Mouse (Mus musculus): ENCODE data around the gene Stac2. TPM values are rescaled to one million over a fixed set of nuclear protein-coding genes. Genes with fewer than 3 reads are reported as not detected.

Gene Stac2
- polyA plus RNA-seq, 1 experiment from 2014 or later: 0.67 TPM

DNA sequence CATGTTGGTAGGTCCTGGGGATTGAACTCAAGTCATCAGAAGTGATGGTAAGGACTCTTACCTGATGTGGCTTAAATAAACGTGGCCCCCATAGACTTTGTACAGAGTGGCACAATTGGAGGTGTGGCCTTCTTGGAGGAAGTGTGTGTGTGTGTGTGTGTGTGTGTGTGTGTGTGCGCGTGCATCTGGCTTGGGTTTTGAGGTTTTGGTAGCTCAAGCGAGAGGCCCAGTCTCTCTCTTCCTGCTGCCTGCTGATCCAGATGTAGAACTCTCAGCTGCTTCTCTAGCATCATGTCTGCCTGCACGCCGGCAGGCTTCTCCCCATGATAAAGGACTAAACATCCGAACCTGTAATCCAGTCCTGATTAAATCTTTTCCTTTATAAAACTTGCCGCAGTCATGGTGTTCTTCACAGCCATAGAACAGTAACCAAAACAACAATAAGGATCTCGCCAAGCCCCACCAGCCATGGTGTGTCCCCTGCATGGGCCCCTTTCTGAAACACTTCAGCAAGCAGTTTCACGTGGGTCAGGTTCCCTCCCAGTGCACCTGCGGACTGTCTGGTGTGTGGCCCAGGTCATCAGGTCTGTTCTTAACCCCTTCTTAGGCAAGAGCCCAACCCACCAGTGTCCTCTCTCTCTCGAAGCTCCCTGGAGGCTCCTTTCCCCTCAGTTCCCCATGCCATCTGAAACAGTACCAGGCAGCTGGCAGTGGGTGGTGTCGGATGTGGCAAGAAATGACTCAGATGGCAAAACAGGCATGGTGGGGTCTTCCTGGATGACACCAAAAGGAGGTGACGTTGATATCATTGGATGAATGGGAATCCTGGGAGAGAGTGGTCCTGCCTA, 3.4 kb downstream of the Stac2 start:
- ATAC-seq (ENCODE audit: insufficient number of reproducible peaks, insufficient read depth, low FRiP score, low TSS enrichment): no peak
- WGBS: 67% methylated on average over 14 of the region's 14 CpGs
- Histone ChIP-seq H3K4me3 (no peak overlapping the region), H3K27ac (no peak overlapping the region), H3K4me2 (replicated peaks) (no peak overlapping the region), H3K36me3 (no peaks in the 10 kb centered on the region), H3K9ac (no peak overlapping the region), H3K4me1 (peaks cover 21% of the 10 kb centered on the region), H3K27me3 (peaks cover 55% of the 10 kb centered on the region), H3K9me3 (no peaks in the 10 kb centered on the region)

- Histone ChIP-seq H3K36me3 (no peaks in the 10 kb centered on the region), H3K4me3 (no peak overlapping the region), H3K9ac (no peak overlapping the region), H3K4me2 (replicated peaks) (no peak overlapping the region), H3K4me1 (peaks cover 19% of the 10 kb centered on the region), H3K27ac (no peak overlapping the region), H3K27me3 (peaks cover 51% of the 10 kb centered on the region), H3K9me3 (no peaks in the 10 kb centered on the region)
- ATAC-seq (ENCODE audit: insufficient number of reproducible peaks, insufficient read depth, low FRiP score, low TSS enrichment): no peak
- WGBS: 69% methylated on average over 4 of the region's 4 CpGs
These were observed 5.5 kb downstream of the Stac2 start for GRCm38 (mm10) chr11:98047745-98048144.

- Histone ChIP-seq H3K4me2 (replicated peaks) (no peak overlapping the region), H3K27ac (no peak overlapping the region), H3K9ac (no peak overlapping the region), H3K36me3 (no peaks in the 10 kb centered on the region), H3K4me3 (no peak overlapping the region), H3K27me3 (peaks cover 38% of the 10 kb centered on the region), H3K9me3 (no peaks in the 10 kb centered on the region), H3K4me1 (peaks cover 6% of the 10 kb centered on the region)
- no peak for ATAC-seq (ENCODE audit: insufficient number of reproducible peaks, insufficient read depth, low FRiP score, low TSS enrichment)
- WGBS: 67% methylated on average over 1 of the region's 1 CpGs
These were observed 6.8 kb downstream of the Stac2 start for GRCm38 (mm10) chr11:98046466-98046865.

DNA sequence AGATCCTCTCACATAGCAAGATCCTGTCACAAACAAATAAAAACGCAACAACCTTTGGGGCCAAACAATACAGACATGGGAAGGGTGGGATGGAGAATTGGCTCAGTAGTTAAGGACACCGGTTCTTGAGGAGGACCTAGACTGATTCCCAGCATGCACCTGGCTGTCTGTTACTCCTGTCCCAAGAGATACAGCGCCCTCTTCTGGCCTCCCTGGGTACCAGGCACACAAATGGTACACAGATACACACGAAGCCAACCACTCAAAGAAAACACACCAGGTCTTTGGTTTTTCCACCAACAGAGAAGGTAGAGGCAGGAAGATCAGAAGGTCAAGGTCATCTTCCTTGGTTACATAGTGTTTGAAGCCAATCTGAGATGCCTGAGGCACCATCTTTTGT, 7.7 kb downstream of the Stac2 start:
- no peak for ATAC-seq (ENCODE audit: insufficient number of reproducible peaks, insufficient read depth, low FRiP score, low TSS enrichment)
- H3K36me3 ChIP-seq: no peaks in the 10 kb centered on the region
- peaks cover 30% of the 10 kb centered on the region for H3K27me3 ChIP-seq
- no peak overlapping the region for H3K4me2 ChIP-seq (replicated peaks)
- 70% methylated on average over 4 of the region's 4 CpGs for WGBS
- no peak overlapping the region for H3K4me3 ChIP-seq
- H3K27ac ChIP-seq: no peak overlapping the region
- H3K4me1 ChIP-seq: no peaks in the 10 kb centered on the region
- no peak overlapping the region for H3K9ac ChIP-seq
- no peaks in the 10 kb centered on the region for H3K9me3 ChIP-seq

GRCm38 (mm10) chr11:98044074-98044473, 9.2 kb downstream of the Stac2 start:
- Histone ChIP-seq H3K9ac (peak overlapping the region; percentile 5; the same call in 1 of the 2 replicates), H3K4me1 (no peaks in the 10 kb centered on the region), H3K27ac (no peak overlapping the region), H3K4me3 (no peak overlapping the region), H3K9me3 (no peaks in the 10 kb centered on the region), H3K4me2 (replicated peaks) (no peak overlapping the region), H3K27me3 (peaks cover 14% of the 10 kb centered on the region), H3K36me3 (no peaks in the 10 kb centered on the region)
- no peak for ATAC-seq (ENCODE audit: insufficient number of reproducible peaks, insufficient read depth, low FRiP score, low TSS enrichment)
- WGBS: 79% methylated on average over 5 of the region's 5 CpGs

- no peak overlapping the region for H3K4me3 ChIP-seq
- no peaks in the 10 kb centered on the region for H3K4me1 ChIP-seq
- no peak for ATAC-seq (ENCODE audit: insufficient number of reproducible peaks, insufficient read depth, low FRiP score, low TSS enrichment)
- no peak overlapping the region for H3K27ac ChIP-seq
- H3K9ac ChIP-seq: no peak overlapping the region
- H3K4me2 ChIP-seq (replicated peaks): no peak overlapping the region
- H3K27me3 ChIP-seq: peaks cover 7% of the 10 kb centered on the region; the same call in 1 of the 2 replicates
- no peaks in the 10 kb centered on the region for H3K36me3 ChIP-seq
- no peaks in the 10 kb centered on the region for H3K9me3 ChIP-seq
- 82% methylated on average over 6 of the region's 6 CpGs for WGBS
These were observed 10.5 kb downstream of the Stac2 start for GRCm38 (mm10) chr11:98042741-98043140.

DNA sequence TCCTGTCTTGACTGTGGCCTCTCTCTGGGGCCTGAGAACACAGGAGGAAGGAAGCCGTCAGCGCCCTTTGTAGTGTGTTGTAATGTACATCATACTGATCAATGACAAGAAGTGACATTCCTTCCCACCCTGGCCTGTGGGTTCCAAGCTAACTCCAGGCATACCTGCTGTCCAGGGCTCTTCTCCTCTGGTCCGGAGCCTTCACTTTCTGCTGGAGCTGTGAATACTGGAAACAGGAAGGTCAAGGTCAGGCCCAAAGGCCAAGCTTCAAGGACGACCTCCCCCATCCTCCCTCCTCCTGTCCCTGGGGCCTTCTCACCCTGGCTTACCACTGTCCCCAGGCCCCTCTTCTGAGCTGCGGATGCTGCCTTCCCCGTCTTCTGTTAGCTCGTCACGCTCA, 12.3 kb downstream of the Stac2 start:
- Histone ChIP-seq H3K9ac (no peak overlapping the region), H3K27me3 (peaks cover 25% of the 10 kb centered on the region), H3K4me1 (peaks cover 6% of the 10 kb centered on the region), H3K4me2 (replicated peaks) (no peak overlapping the region), H3K4me3 (no peak overlapping the region), H3K36me3 (no peaks in the 10 kb centered on the region), H3K27ac (no peak overlapping the region), H3K9me3 (no peaks in the 10 kb centered on the region)
- no peak for ATAC-seq (ENCODE audit: insufficient number of reproducible peaks, insufficient read depth, low FRiP score, low TSS enrichment)
- 53% methylated on average over 8 of the region's 8 CpGs for WGBS

DNA sequence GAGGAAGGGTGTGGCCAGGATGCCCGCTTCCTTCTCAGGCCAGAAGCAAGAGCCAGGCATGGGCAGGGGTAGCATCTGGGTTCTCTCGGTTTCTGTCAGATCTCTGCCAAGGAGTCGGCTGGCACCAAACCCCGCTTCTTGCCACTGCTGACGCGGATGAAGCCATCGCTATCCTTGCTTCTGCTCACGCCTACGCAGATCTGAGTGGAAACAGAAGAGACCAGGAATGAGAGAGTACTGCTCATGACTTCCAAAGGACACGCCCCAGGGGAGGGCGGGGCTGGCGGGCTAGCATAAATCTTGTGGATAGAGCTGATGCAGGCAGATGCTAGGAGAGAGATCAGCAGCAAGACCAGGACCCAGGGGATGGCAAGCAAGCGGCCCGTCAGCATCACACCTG, 15.4 kb downstream of the Stac2 start:
- Histone ChIP-seq H3K27ac (no peak overlapping the region), H3K4me3 (no peak overlapping the region), H3K27me3 (peaks cover 27% of the 10 kb centered on the region), H3K9ac (no peak overlapping the region), H3K4me1 (peaks cover 20% of the 10 kb centered on the region), H3K4me2 (replicated peaks) (no peak overlapping the region), H3K36me3 (no peaks in the 10 kb centered on the region), H3K9me3 (no peaks in the 10 kb centered on the region)
- no peak for ATAC-seq (ENCODE audit: insufficient number of reproducible peaks, insufficient read depth, low FRiP score, low TSS enrichment)
- WGBS: 64% methylated on average over 14 of the region's 14 CpGs

DNA sequence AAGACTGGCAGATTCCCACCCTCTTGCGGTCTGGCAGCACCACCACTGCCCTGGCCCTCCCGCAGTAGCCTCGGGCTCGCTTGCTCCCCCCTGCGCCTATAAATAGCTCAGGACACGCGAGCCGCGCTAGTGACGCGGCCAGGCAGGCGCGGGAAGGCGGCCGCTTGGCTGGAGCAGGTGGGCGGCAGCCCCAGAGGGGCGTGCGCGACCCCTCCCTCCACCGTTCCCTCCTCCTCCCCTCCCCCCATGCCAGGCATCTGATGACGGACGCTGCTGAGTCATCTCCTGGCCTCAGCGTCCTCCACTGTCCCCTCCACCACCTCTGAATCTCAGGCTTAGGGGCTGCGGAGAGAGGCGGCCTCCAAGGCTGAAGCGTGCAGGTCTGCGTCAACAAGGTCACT, 17.3 kb downstream of the Stac2 start:
- Histone ChIP-seq H3K9ac (peak overlapping the region; percentile 49), H3K27me3 (peaks cover 27% of the 10 kb centered on the region), H3K27ac (no peak overlapping the region), H3K4me1 (peaks cover 20% of the 10 kb centered on the region), H3K36me3 (peaks cover 4% of the 10 kb centered on the region), H3K9me3 (no peaks in the 10 kb centered on the region), H3K4me2 (replicated peaks) (peak overlapping the region; percentile 75), H3K4me3 (peak overlapping the region; percentile 33)
- 0 out of 2 replicates have a peak, but pooled peaks have one; percentile 26 for ATAC-seq (ENCODE audit: insufficient number of reproducible peaks, insufficient read depth, low FRiP score, low TSS enrichment)
- under 1% methylated on average over 27 of the region's 27 CpGs for WGBS

- Histone ChIP-seq H3K4me1 (peaks cover 20% of the 10 kb centered on the region), H3K9ac (no peak overlapping the region)
These were observed 18.4 kb downstream of the Stac2 start for GRCm38 (mm10) chr11:98034840-98035239.

GRCm38 (mm10) chr11:98034061-98034460, 19.2 kb downstream of the Stac2 start:
- peaks cover 20% of the 10 kb centered on the region for H3K4me1 ChIP-seq
- H3K27ac ChIP-seq: no peak overlapping the region
- 81% methylated on average over 5 of the region's 5 CpGs for WGBS
- H3K27me3 ChIP-seq: peaks cover 27% of the 10 kb centered on the region
- no peak overlapping the region for H3K9ac ChIP-seq
- ATAC-seq (ENCODE audit: insufficient number of reproducible peaks, insufficient read depth, low FRiP score, low TSS enrichment): no peak
- H3K36me3 ChIP-seq: peaks cover 23% of the 10 kb centered on the region
- no peak overlapping the region for H3K4me3 ChIP-seq
- H3K4me2 ChIP-seq (replicated peaks): no peak overlapping the region
- no peaks in the 10 kb centered on the region for H3K9me3 ChIP-seq

More at GRCm38 (mm10) chr11:98034840-98035239, 18.4 kb downstream of the Stac2 start:
- 27% methylated on average over 4 of the region's 4 CpGs for WGBS
- Histone ChIP-seq H3K27ac (no peak overlapping the region), H3K9me3 (no peaks in the 10 kb centered on the region), H3K4me3 (no peak overlapping the region), H3K36me3 (peaks cover 15% of the 10 kb centered on the region), H3K4me2 (replicated peaks) (no peak overlapping the region), H3K27me3 (peaks cover 27% of the 10 kb centered on the region)
- ATAC-seq (ENCODE audit: insufficient number of reproducible peaks, insufficient read depth, low FRiP score, low TSS enrichment): no peak

DNA sequence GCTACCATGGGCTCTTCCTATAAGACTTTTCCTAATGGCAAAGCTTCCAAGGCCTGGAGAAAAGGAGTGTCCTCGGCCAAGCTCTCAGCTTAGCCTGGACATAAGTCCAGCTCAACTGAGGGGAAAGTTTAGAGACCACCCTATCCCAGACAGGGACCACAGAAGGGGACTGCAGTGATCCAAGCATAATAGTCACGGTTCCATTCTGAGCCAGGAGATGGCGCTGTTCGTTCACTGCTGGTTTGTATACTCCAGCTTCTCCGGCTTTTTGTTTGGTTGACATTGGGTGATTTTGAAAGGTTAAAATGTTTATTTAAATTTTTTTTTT, 21.9 kb downstream of the Stac2 start:
- WGBS: 6% methylated on average over 5 of the region's 5 CpGs
- H3K9me3 ChIP-seq: no peaks in the 10 kb centered on the region
- ATAC-seq (ENCODE audit: insufficient number of reproducible peaks, insufficient read depth, low FRiP score, low TSS enrichment): no peak

More for the DNA sequence above, 21.9 kb downstream of the Stac2 start:
- H3K4me2 ChIP-seq (replicated peaks): no peak overlapping the region
- H3K4me1 ChIP-seq: peaks cover 28% of the 10 kb centered on the region
- no peak overlapping the region for H3K9ac ChIP-seq
- peaks cover 34% of the 10 kb centered on the region for H3K36me3 ChIP-seq
- H3K4me3 ChIP-seq: no peak overlapping the region
- peaks cover 12% of the 10 kb centered on the region for H3K27me3 ChIP-seq
- H3K27ac ChIP-seq: no peak overlapping the region

All from embryonic facial prominence, embryonic 12.5 days (tissue).